Comparison of ENCODE assay signal across 19 mouse cellular contexts in the genomic region with DNA sequence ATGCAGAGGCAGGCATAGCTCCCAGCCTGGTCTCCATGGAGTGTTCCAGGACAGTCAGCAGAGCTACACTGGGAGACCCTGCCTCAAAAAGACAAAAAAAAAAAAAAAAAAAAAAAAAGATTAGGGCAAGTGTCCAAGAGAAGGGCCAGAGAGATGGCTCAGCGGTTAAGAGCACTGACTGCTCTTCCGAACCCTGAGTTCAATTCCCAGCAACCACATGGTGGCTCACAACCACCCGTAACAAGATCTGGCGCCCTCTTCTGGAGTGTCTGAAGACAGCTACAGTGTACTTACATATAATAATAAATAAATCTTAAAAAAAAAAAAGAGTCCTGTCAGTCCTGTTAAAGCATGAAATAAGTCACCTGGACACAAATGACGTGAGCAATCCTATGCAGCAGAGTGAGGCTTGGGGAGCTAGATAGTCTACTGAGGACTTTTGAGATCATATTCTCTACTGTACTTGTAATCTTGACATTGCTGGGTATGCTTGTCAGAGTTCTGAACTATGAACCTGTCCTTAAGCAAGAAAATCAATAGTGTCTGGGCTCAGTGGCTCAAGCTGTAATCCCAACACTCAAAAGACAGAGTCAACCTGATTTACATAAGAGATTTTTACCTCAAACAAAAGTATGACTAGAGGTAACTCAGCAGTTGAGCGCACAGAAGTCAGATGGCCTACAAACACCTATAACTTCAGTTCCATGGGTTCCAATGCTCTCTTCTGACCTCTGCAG. TPM values are rescaled to one million over a fixed set of nuclear protein-coding genes. Genes with fewer than 3 reads are reported as not detected.
A peak's percentile ranks its signal among the peaks of the same experiment; 100 is the strongest.
DNase-seq lines count a peak whose midpoint lies in the region; TF ChIP-seq lines count a peak whose summit lies in the region.
"Had no signal": no experiment of that assay in that cellular context is flagged by ENCODE, and none has a peak within 500 bp of the region (broad histone marks: within the 10 kb centered on the region; RNA-seq: fewer than 3 reads in every experiment).

No protein-coding gene starts in this region.

- peaks cover 2% of the 10 kb centered on the region for H3K9me3 ChIP-seq in CH12.LX (replicated peaks; ENCODE audit: low read length)
- H3K9me3 ChIP-seq: forebrain, embryonic 10.5 days; heart, embryonic 13.5 days; limb, embryonic 10.5 days; midbrain, embryonic 10.5 days; neural tube, embryonic 12.5 days had no signal

- dilution Hi-C loops in CH12.LX (cut with MboI; ENCODE audit: extremely low pct_ligation_motif_present, extremely low pct_unique_long_range_greater_than_20kb, low sequenced_read_pairs) = no loop called here

- peaks cover 30% of the 10 kb centered on the region for H3K79me2 ChIP-seq in CH12.LX (replicated peaks; ENCODE audit: control insufficient read depth, extremely low read depth, insufficient read depth, poor library complexity, severe bottlenecking)

- in situ Hi-C loops in CH12.LX (cut with MboI; ENCODE audit: low pct_ligation_motif_present, low pct_unique_long_range_greater_than_20kb, low sequenced_read_pairs) = no loop called here

- H3K27me3 ChIP-seq in CH12.LX (replicated peaks) = no peaks in the 10 kb centered on the region
- H3K27me3 ChIP-seq: heart, embryonic 13.5 days; neural tube, embryonic 12.5 days had no signal

- H3K9ac ChIP-seq in CH12.LX (ENCODE audit: insufficient read depth, low read depth) = no peak overlapping the region
- H3K9ac ChIP-seq: neural tube, embryonic 12.5 days had no signal

- H3K4me3 ChIP-seq in left cerebral cortex, adult 2 months = no peak overlapping the region
- no peak overlapping the region for H3K4me3 ChIP-seq in CH12.LX (replicated peaks in 1 of 3; ENCODE audit: low read depth in 2 of 3, low read length in 2 of 3, poor library complexity in 1 of 3)
- H3K4me3 ChIP-seq: forebrain, embryonic 10.5 days; heart, embryonic 13.5 days; limb, embryonic 10.5 days; midbrain, embryonic 10.5 days; neural tube, embryonic 12.5 days had no signal

- peaks cover 4 to 15% of the 10 kb centered on the region in 2 experiments; a peak in 3 of 4 replicates for H3K4me1 ChIP-seq in CH12.LX (ENCODE audit: control insufficient read depth in 1 of 2, insufficient read depth in 2 of 2)

- no peak for DNase-seq in left cerebral cortex, adult 2 months (ENCODE audit: extremely low spot score in 1 of 2, low spot score in 2 of 2)
- no peak for DNase-seq in left cerebral cortex, adult 8-10 months (ENCODE audit: low spot score in 2 of 2)
- peak; percentile 34 to 37 for DNase-seq in B cell, adult 2 months
- DNase-seq in CH12.LX (ENCODE audit: extremely low read depth) = no peak
- peak; percentile 22 for DNase-seq in T-cell, adult 2 months (ENCODE audit: low spot score)
- DNase-seq in frontal cortex, postnatal 14 days (ENCODE audit: low spot score in 2 of 2) = no peak
- DNase-seq in testis, postnatal 14 days (ENCODE audit: low spot score) = no peak
- DNase-seq: adrenal gland, adult 2 months; cerebellum, postnatal 10 days; heart, postnatal 36 days; kidney, adult 9 months; lung, adult 18-20 months; lung, postnatal 4 days; right cerebral cortex, postnatal 25 days had no signal

- no peak overlapping the region for H3K27ac ChIP-seq in left cerebral cortex, adult 2 months
- H3K27ac ChIP-seq in CH12.LX (ENCODE audit: insufficient read depth, low read depth) = no peak overlapping the region
- H3K27ac ChIP-seq: forebrain, embryonic 10.5 days; limb, embryonic 10.5 days; midbrain, embryonic 10.5 days; neural tube, embryonic 12.5 days had no signal

- TF ChIP-seq CTCF in left cerebral cortex, adult 2 months (IDR thresholded peaks at IDR 0.05) = peak; percentile 31
- peak in 1 of 2 experiments; percentile 45; a peak in 2 of 4 replicates for TF ChIP-seq CTCF in CH12.LX (conservative IDR thresholded peaks at IDR 0.05 in 1 of 2, IDR thresholded peaks at IDR 0.05 in 1 of 2; ENCODE audit: low read depth in 2 of 2, low read length in 2 of 2)

- TF ChIP-seq RAD21 in CH12.LX (IDR thresholded peaks at IDR 0.05; ENCODE audit: low read depth, low read length) = no peak; the same call in none of the 2 replicates

- H3K36me3 ChIP-seq in CH12.LX (replicated peaks in 1 of 2; ENCODE audit: control insufficient read depth in 1 of 2, insufficient read depth in 1 of 2, low read length in 1 of 2) = no peaks in the 10 kb centered on the region
- H3K36me3 ChIP-seq: forebrain, embryonic 10.5 days; heart, embryonic 13.5 days; limb, embryonic 10.5 days; midbrain, embryonic 10.5 days; neural tube, embryonic 12.5 days had no signal

- intact Hi-C loops in left cerebral cortex, adult 2 months (cut with DNase I) = no loop called here

- no peak for TF ChIP-seq POLR2A in CH12.LX (IDR thresholded peaks at IDR 0.05; ENCODE audit: low read depth, low read length)

- no peak overlapping the region for H3K4me2 ChIP-seq in CH12.LX (ENCODE audit: insufficient read depth, low read depth, poor library complexity, severe bottlenecking)
- H3K4me2 ChIP-seq: heart, embryonic 13.5 days; neural tube, embryonic 12.5 days had no signal

- TF ChIP-seq EP300 in CH12.LX (IDR thresholded peaks at IDR 0.05; ENCODE audit: low read length) = no peak

TF ChIP-seq in CH12.LX, 34 proteins besides CTCF, POLR2A, EP300 and RAD21:
- TF ChIP-seq SMC3 (IDR thresholded peaks at IDR 0.05; ENCODE audit: low read depth, low read length) = peak; percentile 30
- TF ChIP-seq JUN (IDR thresholded peaks at IDR 0.05; ENCODE audit: insufficient read depth, low read depth, low read length) = no peak
- peak; percentile 54 for TF ChIP-seq ZNF384 (IDR thresholded peaks at IDR 0.05; ENCODE audit: low read depth, low read length)

RNA-seq across cellular contexts. Expression of gene Kcmf1, which starts 2.6 kb away (rescaled TPM):
- 10 to 100 TPM; 66.0 to 72.0 TPM for total RNA-seq in left cerebral cortex, adult 2 months (2021)
- total RNA-seq in left cerebral cortex, adult 8-10 months (2022) = 10 to 100 TPM; 66.2 to 67.2 (median 67.1) TPM
- 82.5 and 108 TPM in 2 replicates for total RNA-seq in CH12.LX (2012; rRNA removed)
- total RNA-seq in CH12.LX (2014; rRNA removed) = 97.6 and 98.0 TPM in 2 replicates
- polyA plus RNA-seq in CH12.LX (2012; ENCODE audit: insufficient read length, low read depth) = 161 and 207 TPM in 2 replicates

RNA-seq across cellular contexts. Expression of gene Tmsb10, which starts 56.1 kb away (rescaled TPM):
- total RNA-seq in left cerebral cortex, adult 2 months (2021) = 100 to 1,000 TPM; 429 to 476 TPM
- total RNA-seq in left cerebral cortex, adult 8-10 months (2022) = 100 to 1,000 TPM; 329 to 544 (median 431) TPM
- total RNA-seq in CH12.LX (2012; rRNA removed) (223 and 253 TPM in 2 replicates), CH12.LX (2014; rRNA removed) (277 and 379 TPM in 2 replicates)
- polyA plus RNA-seq in CH12.LX (2012; ENCODE audit: insufficient read length, low read depth) = 479 and 722 TPM in 2 replicates

Comparison
In these comparisons a context has a peak if more than half of its experiments do, and no peak if none do; other contexts are left out.
1. DNase-seq: peak in B cell, adult 2 months (2 of 2) and T-cell, adult 2 months (single experiment); none in left cerebral cortex, adult 2 months (0 of 2), left cerebral cortex, adult 8-10 months (0 of 2), CH12.LX (single experiment), frontal cortex, postnatal 14 days (0 of 2) and testis, postnatal 14 days (single experiment).